In genomic region chr6:100218541-100219341, GRCm38 (mm10) we compare ENCODE assay signal across 8 mouse cellular contexts.
A peak's percentile ranks its signal among the peaks of the same experiment; 100 is the strongest.
DNase-seq lines count a peak whose midpoint lies in the region; ATAC-seq and TF ChIP-seq lines count a peak whose summit lies in the region.

No protein-coding gene starts in this region.

- H3K9ac ChIP-seq in embryonic facial prominence, embryonic 13.5 days = no peak overlapping the region

- DNase-seq in adrenal gland, postnatal 4 days (ENCODE audit: low spot score in 2 of 2) = peak; percentile 49 to 68
- DNase-seq in heart, adult 8-10 months (ENCODE audit: low spot score) = peak; percentile 48
- DNase-seq in kidney, adult 2 months = peak; percentile 76
- peak; percentile 71 to 90 for DNase-seq in left cerebral cortex, postnatal 14 days (ENCODE audit: low spot score in 2 of 2)
- DNase-seq in neural tube, embryonic 10.5 days (ENCODE audit: extremely low spot score, low spot score) = peak; percentile 49
- no peak for DNase-seq in spleen, adult 12 weeks (ENCODE audit: low spot score)
- DNase-seq in thymus, postnatal 4 days = no peak

- no peaks in the 10 kb centered on the region for H3K9me3 ChIP-seq in embryonic facial prominence, embryonic 13.5 days

- no peaks in the 10 kb centered on the region; the same call in 1 of the 2 replicates for H3K27me3 ChIP-seq in embryonic facial prominence, embryonic 13.5 days
- no peaks in the 10 kb centered on the region for H3K27me3 ChIP-seq in kidney, adult 2 months (replicated peaks; ENCODE audit: control insufficient read depth, insufficient read depth, low read length)

- H3K4me1 ChIP-seq in embryonic facial prominence, embryonic 13.5 days = peaks cover 66% of the 10 kb centered on the region
- H3K4me1 ChIP-seq in kidney, adult 2 months (ENCODE audit: control insufficient read depth, insufficient read depth, low read length) = no peaks in the 10 kb centered on the region

- no peak for TF ChIP-seq POLR2A in kidney, adult 2 months (IDR thresholded peaks at IDR 0.05; ENCODE audit: low read depth, low read length)

- 64% methylated on average over 13 of the region's 13 CpGs for WGBS in embryonic facial prominence, embryonic 13.5 days
- WGBS in kidney, adult 2 months = 63% methylated on average over 13 of the region's 13 CpGs

- intact Hi-C loops in left cerebral cortex, postnatal 14 days (cut with DNase I) = no loop called here

- H3K36me3 ChIP-seq in embryonic facial prominence, embryonic 13.5 days = no peaks in the 10 kb centered on the region
- no peaks in the 10 kb centered on the region for H3K36me3 ChIP-seq in kidney, adult 2 months (ENCODE audit: control insufficient read depth, insufficient read depth, low read length)

- H3K4me2 ChIP-seq in embryonic facial prominence, embryonic 13.5 days = no peak overlapping the region

- peak overlapping the region; percentile 74 for H3K27ac ChIP-seq in embryonic facial prominence, embryonic 13.5 days
- H3K27ac ChIP-seq in kidney, adult 2 months (ENCODE audit: insufficient read depth, low read depth, low read length) = no peak overlapping the region

- peak; percentile 15; the same call in 1 of the 2 replicates for ATAC-seq in embryonic facial prominence, embryonic 13.5 days (ENCODE audit: insufficient number of reproducible peaks, insufficient read depth, low FRiP score, low TSS enrichment, low read depth)

- TF ChIP-seq CTCF in kidney, adult 2 months (conservative IDR thresholded peaks at IDR 0.05; ENCODE audit: insufficient read depth, insufficient read length, low read depth, low read length) = no peak

- H3K4me3 ChIP-seq in embryonic facial prominence, embryonic 13.5 days = no peak overlapping the region
- H3K4me3 ChIP-seq in kidney, adult 2 months (ENCODE audit: insufficient read depth, low read depth, low read length) = no peak overlapping the region

Comparison
In these comparisons a context has a peak if more than half of its experiments do, and no peak if none do; other contexts are left out.
1. DNase-seq: peak in adrenal gland, postnatal 4 days (2 of 2), heart, adult 8-10 months (single experiment), kidney, adult 2 months (single experiment), left cerebral cortex, postnatal 14 days (2 of 2) and neural tube, embryonic 10.5 days (single experiment); none in spleen, adult 12 weeks (single experiment) and thymus, postnatal 4 days (single experiment).